Mouse (Mus musculus) cortical plate, adult 2 months (tissue): Measurements from ENCODE around the gene Ccdc13.

Source experiments
- CTCF ChIP-seq: fragments of 200-500 bp; IDR thresholded peaks from 2 replicates; pipeline ENCODE4 v1.5.1; 2011; ENCODE audit warnings: mild to moderate bottlenecking, control low read depth, low read length; ENCODE audit not compliant: insufficient read depth; ENCODE audit errors: extremely low read depth
- POLR2A ChIP-seq: fragments of 200-500 bp; IDR thresholded peaks from 2 replicates; pipeline ENCODE4 v1.6.1; 2011; ENCODE audit warnings: mild to moderate bottlenecking, low read length, control low read depth; ENCODE audit not compliant: insufficient read depth; ENCODE audit errors: extremely low read depth

- no peak for TF ChIP-seq POLR2A
- no peak for TF ChIP-seq CTCF
Observed at GRCm38 (mm10) chr9:121868236-121868635, 29.0 kb upstream of the Ccdc13 start.
